Mouse (Mus musculus) mesoderm, embryonic 11.5 days (tissue): ENCODE results near the gene Syt14.

ENCODE experiments used
- DNase-seq: peaks from one replicate; pipeline ENCODE4 v3.0.0-alpha.2; 2012; ENCODE audit warnings: low read depth, low spot score

Syt14 gene

GRCm38 (mm10) chr1:192987203-192987602, 48.4 kb downstream of the Syt14 start:
- no peak for DNase-seq

- DNase-seq = no peak
These were observed 49.1 kb downstream of the Syt14 start for GRCm38 (mm10) chr1:192986481-192986880.

GRCm38 (mm10) chr1:192984333-192984732, 51.2 kb downstream of the Syt14 start:
- DNase-seq = no peak

- DNase-seq = no peak
These were observed 53.9 kb downstream of the Syt14 start for GRCm38 (mm10) chr1:192981658-192982057.

GRCm38 (mm10) chr1:192981120-192981519, 54.5 kb downstream of the Syt14 start:
- DNase-seq = no peak

GRCm38 (mm10) chr1:192962323-192962722, 73.3 kb downstream of the Syt14 start:
- no peak for DNase-seq

- peak; percentile 54 for DNase-seq
These were observed 87.8 kb downstream of the Syt14 start for GRCm38 (mm10) chr1:192947839-192948173.

- no peak for DNase-seq
These were observed 88.3 kb downstream of the Syt14 start for GRCm38 (mm10) chr1:192947170-192947838.

- DNase-seq = no peak
These were observed 96.5 kb downstream of the Syt14 start for GRCm38 (mm10) chr1:192939033-192939432.

GRCm38 (mm10) chr1:192937956-192938355, 97.6 kb downstream of the Syt14 start:
- no peak for DNase-seq

- DNase-seq = no peak
These were observed 103.8 kb downstream of the Syt14 start for GRCm38 (mm10) chr1:192931797-192932196.

GRCm38 (mm10) chr1:192912101-192912728, 123.4 kb downstream of the Syt14 start:
- DNase-seq = no peak

- DNase-seq = no peak
These were observed 134.1 kb downstream of the Syt14 start for GRCm38 (mm10) chr1:192901516-192901915.

GRCm38 (mm10) chr1:192900913-192901312, 134.7 kb downstream of the Syt14 start:
- no peak for DNase-seq

- DNase-seq = peak; percentile 15
These were observed 136.8 kb downstream of the Syt14 start for GRCm38 (mm10) chr1:192898742-192899141.

GRCm38 (mm10) chr1:192897218-192897617, 138.4 kb downstream of the Syt14 start:
- DNase-seq = no peak

- DNase-seq = no peak
These were observed 139.5 kb downstream of the Syt14 start for GRCm38 (mm10) chr1:192896076-192896475.

GRCm38 (mm10) chr1:192890716-192891115, 144.9 kb downstream of the Syt14 start:
- DNase-seq = no peak

GRCm38 (mm10) chr1:192882617-192883295, 152.8 kb downstream of the Syt14 start:
- DNase-seq = no peak

GRCm38 (mm10) chr1:192880130-192880529, 155.4 kb downstream of the Syt14 start:
- DNase-seq = no peak

GRCm38 (mm10) chr1:192879086-192879580, 156.4 kb downstream of the Syt14 start:
- DNase-seq = no peak

- no peak for DNase-seq
These were observed 162.7 kb downstream of the Syt14 start for GRCm38 (mm10) chr1:192872841-192873240.

- no peak for DNase-seq
These were observed 165.8 kb downstream of the Syt14 start for GRCm38 (mm10) chr1:192869761-192870160.
